Mouse (Mus musculus): ENCODE data around the gene Dmrta2.
A peak's percentile ranks its signal among the peaks of the same experiment; 100 is the strongest.

The Dmrta2 gene

DNA sequence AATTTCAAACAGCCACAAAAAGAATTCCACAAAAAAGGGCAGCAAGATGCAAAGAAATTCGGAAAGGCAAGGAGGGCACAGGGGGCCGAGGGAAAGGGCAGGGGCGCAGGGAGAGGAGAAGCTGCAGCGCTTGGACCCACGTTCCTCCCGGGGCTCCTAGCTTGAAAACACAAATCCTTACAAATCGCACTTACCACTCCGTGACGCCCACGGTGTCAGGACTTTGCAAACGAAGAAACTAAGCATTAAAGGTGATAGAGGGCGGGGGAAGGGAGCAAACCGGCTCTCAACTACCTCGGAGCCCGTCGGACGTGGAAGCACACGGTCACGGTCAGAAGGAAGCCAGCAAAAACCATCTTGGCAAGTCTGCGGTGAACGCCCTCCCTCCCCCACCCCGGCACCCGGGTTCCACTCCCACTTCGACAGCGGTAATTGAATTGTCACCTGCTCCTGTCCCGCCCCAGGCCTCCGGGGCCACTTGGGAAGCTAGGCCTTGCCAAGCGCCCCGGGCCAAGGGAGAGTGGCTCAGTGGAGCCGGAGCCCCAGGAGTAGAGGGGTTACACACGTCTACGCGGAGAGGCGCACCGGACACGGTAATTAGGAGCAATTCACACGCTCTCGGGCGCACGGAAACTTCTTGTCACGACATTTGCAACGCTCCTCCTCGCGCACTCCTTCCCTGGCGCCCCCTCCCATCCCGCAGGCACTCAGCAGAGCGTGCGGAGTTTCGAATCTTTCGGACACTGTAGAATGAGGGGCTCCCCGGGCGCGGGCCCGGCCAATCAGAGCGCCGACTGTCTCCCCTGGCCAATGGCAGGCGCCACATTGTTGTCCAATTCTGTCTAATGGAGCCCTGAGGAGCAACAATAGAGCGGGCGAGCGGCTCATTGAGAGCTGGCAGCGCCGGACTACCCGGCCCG lies at the start of gene Dmrta2:
Gene Dmrta2 (plus strand): TSS at position 906 of the 920 bp plus-strand sequence.
- DNase-seq: peak; percentile 40

DNA sequence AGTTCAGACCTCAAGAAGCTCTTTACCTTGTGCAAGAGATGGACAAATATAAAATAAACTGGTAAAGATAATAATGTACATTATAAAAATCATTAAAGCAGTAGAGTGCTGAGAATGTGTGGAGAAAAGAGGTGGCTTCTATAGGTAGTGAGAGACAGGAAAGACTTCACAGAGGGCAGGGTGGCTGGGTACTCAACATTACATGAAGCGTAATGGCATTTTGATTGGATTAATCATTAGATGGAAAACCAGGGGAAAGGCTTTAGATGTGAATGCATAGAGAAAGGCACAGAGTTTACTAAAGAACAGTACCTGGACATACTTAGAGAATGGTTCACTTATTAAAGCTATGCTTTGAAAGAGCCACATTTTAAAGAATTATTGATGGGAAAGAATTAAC lies 48.8 kb upstream of the Dmrta2 start:
- no peak for DNase-seq

DNA sequence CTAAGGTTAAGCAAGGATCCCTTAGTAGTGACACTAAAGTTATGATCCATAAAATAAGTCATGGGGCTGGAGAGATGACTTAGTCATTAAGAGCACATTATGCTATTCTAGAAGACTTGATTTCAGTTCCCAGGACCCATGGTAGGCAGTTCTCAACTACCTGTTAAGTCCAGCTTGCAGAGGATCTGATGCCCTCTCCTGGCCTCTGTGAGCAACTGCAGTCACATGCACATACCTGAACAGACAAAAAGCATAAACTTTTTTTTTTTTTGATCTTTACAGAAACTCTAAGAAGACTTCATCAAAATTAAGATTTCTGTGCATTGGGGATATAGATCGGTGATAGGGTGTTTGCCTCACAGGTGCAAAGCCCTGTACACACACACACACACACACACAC lies 47.4 kb upstream of the Dmrta2 start:
- no peak for DNase-seq

- no peak for DNase-seq
Observed at GRCm38 (mm10) chr4:109930935-109931334, 46.9 kb upstream of the Dmrta2 start.

DNA sequence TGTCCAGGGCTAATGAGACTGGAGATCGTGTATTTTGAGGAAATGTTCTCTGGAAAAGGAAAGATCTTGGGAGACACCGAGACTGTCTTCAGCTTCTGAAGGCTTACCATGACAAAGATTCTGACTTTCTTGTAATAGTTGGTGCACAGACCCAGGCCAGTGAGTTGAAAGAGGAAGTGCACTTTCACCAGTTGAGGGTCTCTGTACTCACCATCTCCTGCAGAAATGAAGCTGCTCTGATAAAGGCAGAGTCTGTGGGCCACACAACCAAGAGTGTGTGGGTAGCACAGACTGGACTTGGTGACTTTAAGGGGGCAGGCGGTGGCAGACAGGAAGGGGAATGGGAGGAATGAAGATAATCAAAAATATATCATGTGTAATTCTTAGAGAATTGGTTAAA lies 41.3 kb upstream of the Dmrta2 start:
- DNase-seq: no peak

DNA sequence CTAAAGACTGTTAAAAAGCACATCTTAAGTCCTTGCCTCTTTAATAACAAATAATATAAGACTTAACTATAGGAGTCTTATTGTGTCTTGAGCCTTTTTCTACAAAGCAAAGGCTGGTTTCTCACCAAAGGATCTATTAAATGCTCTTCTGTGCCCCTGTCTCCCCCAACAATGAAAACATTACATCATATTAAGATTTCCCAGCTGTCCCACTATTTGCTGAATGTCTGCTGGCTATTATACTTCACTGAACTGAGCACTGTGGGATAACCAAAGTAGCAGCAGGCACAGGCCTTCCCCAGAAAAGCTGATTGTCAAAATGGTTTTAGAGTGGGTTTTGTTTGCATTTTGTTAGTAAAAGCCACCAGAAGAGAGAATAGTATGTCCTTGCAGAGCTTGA lies 38.6 kb upstream of the Dmrta2 start:
- DNase-seq: no peak

- no peak for DNase-seq
Observed at GRCm38 (mm10) chr4:109945554-109945953, 32.3 kb upstream of the Dmrta2 start.

DNA sequence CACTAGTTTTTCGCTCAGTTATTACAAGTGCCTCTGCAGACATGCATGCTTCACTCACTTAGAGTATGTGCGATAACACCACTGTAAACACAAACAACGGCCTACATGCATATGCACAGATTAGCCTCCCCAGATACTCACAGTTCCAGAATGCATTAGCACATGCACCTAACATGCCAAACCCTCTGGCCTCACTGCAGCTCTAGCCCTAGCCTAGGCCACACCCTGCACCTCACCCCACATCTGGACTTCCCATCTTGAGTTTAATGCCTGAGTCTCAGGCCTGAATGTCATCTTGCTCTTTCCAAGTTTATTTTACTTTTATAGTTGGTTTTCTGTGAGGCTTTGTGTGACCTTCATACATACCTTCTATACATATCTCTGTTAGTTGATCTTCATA lies 28.5 kb upstream of the Dmrta2 start:
- DNase-seq: no peak

GRCm38 (mm10) chr4:109953509-109953908 lies 24.3 kb upstream of the Dmrta2 start:
- no peak for DNase-seq

GRCm38 (mm10) chr4:109960201-109960935 lies 17.5 kb upstream of the Dmrta2 start:
- no peak for DNase-seq

- no peak for DNase-seq
Observed at GRCm38 (mm10) chr4:109963570-109964279, 14.1 kb upstream of the Dmrta2 start.

GRCm38 (mm10) chr4:109969561-109969960 lies 8.3 kb upstream of the Dmrta2 start:
- DNase-seq: no peak

GRCm38 (mm10) chr4:109973991-109974654 lies 3.7 kb upstream of the Dmrta2 start:
- no peak for DNase-seq

GRCm38 (mm10) chr4:109974655-109975380 lies 3.0 kb upstream of the Dmrta2 start:
- DNase-seq: no peak

GRCm38 (mm10) chr4:109975381-109976240 lies 2.2 kb upstream of the Dmrta2 start:
- DNase-seq: no peak

GRCm38 (mm10) chr4:109976273-109977147 lies 1.3 kb upstream of the Dmrta2 start:
- DNase-seq: no peak

GRCm38 (mm10) chr4:109978068-109978857 lies 410 bp downstream of the Dmrta2 start:
- no peak for DNase-seq

GRCm38 (mm10) chr4:109978858-109979340 lies 1.0 kb downstream of the Dmrta2 start:
- DNase-seq: no peak

Measured in right cerebral cortex, postnatal 14 days (tissue).